Mouse (Mus musculus): ENCODE results near the gene Etfrf1. TPM values are rescaled to one million over a fixed set of nuclear protein-coding genes. Genes with fewer than 3 reads are reported as not detected.

Gene Etfrf1
- polyA plus RNA-seq, 1 experiment from 2014 or later = 33.8 TPM

DNA sequence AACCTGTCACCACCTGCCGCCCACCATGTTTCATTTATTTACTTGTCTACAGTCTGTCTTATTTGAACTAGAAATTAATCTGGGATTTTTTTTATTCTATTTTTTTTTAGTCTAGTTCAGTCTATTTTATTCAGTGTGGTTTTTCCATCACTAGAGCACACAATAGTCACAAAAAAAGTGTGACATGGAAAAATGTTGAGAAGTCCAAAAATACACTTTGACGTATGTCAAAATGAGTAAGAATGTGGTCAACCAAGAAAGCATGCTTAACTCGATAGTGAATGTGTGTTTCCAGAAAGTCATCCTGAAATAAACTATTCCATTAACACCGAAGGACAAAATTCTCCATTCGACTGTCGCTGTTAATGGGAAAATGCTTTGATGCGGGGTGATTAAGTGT is 51.4 kb downstream of the Etfrf1 start:
- Histone ChIP-seq H3K9ac (replicated peaks) (no peak overlapping the region), H3K4me2 (replicated peaks) (no peak overlapping the region), H3K4me3 (replicated peaks) (no peak overlapping the region), H3K4me1 (replicated peaks) (peaks cover 5% of the 10 kb centered on the region), H3K9me3 (no peaks in the 10 kb centered on the region), H3K27ac (no peak overlapping the region), H3K36me3 (no peaks in the 10 kb centered on the region), H3K27me3 (no peaks in the 10 kb centered on the region)
- 78% methylated on average over 7 of the region's 7 CpGs for WGBS
- ATAC-seq = no peak

Other genes with a start within 250 kb of the Etfrf1 start
- gene Bcat1, start 134.9 kb upstream of the Etfrf1 start, polyA plus RNA-seq (2015; fragmentation: Nextera tagmentation; extraction: Ambion mirVana) = 109 and 116 TPM in 2 replicates
- gene Lrmp, start 95.5 kb upstream of the Etfrf1 start, polyA plus RNA-seq (2015; fragmentation: Nextera tagmentation; extraction: Ambion mirVana) = 0.51 and 0.85 TPM in 2 replicates
- gene Casc1, start 129 bp upstream of the Etfrf1 start, polyA plus RNA-seq (2015; fragmentation: Nextera tagmentation; extraction: Ambion mirVana) = 0.58 and 1.2 TPM in 2 replicates
- gene Kras, start 39.1 kb downstream of the Etfrf1 start, polyA plus RNA-seq (2015; fragmentation: Nextera tagmentation; extraction: Ambion mirVana) = 90.9 and 92.3 TPM in 2 replicates